Mouse (Mus musculus): ENCODE data around the gene Prr29.

DNA sequence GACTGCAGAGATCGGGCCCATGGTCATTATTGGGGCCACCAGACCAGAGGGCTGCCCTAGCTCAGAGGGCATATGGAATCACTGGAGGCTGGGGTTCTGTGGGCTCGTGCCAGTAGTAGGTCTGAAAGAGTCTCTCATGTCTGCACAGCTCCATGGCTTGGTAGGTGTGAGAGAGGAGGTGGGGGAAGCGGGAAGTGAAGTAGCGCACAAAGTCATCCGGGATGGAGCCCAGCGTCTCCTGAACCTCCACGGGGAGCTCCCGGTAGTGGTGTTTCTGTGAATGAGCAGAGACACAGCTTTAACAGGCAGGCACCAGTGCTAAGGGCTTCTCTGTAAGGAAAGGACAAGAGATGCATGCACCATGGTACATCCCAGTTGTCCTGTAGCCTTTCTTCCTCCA lies 33.2 kb downstream of the Prr29 start:
- TF ChIP-seq CTCF (IDR thresholded peaks at IDR 0.05) (no peak), EP300 (IDR thresholded peaks at IDR 0.05) (no peak)

All from lung, postnatal 0 days (tissue).